Mouse (Mus musculus): ENCODE measurements around the gene Pakap.

- TF ChIP-seq CTCF (IDR thresholded peaks at IDR 0.05; ENCODE audit: insufficient read depth, low read depth, low read length), result no peak
- TF ChIP-seq POLR2A (IDR thresholded peaks at IDR 0.05; ENCODE audit: insufficient read depth, low read depth, low read length), result no peak
Observed at GRCm38 (mm10) chr4:57845541-57846210, 277.7 kb downstream of the Pakap start.
